Mouse (Mus musculus): Measurements from ENCODE around the gene Fndc10.
"Not testable (repeated sequence)": the region's sequence is repeated elsewhere in the genome, so short reads cannot be mapped to it uniquely, and the experiment has no call there.

Fndc10 gene

DNA sequence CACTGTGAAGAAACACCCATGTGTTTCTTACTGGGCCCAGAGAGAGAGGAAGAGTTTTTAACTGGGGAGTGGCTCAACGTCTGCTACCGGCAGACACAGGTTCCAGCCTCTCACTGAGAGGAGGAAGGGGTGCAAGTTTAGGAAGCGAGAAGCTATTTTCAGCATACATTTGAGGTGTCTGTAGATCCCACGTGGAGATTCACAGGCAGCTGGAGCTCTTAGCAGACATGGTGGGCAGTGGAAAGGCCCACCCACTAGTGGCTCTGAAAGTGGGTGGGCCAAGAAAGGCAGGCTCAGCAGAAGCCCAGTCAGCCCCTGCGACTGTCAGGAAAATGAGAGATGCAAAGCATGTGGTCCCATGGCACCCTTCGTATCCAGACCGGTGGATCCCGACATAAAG is 44.1 kb downstream of the Fndc10 start:
- no peak for DNase-seq

DNA sequence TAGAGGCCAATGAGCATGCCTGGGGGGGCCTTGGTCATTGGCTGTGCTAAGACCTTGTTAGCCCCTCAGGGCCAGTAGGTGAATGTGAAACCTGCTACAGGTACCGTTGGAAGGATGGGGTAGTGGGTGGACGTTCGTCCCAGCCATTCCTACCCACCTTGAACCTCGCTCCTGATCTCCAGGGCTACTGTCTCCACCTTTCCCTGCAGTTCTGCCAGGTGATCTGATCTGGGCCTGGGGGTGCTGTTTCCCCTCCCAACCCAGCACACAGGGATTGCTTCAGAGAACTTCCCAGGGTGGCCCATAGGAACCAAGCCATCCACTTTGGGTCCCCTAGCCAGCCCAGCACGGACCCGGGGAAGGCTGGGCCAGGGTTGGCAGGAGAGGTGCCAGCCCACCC is 45.0 kb downstream of the Fndc10 start:
- no peak for DNase-seq

DNA sequence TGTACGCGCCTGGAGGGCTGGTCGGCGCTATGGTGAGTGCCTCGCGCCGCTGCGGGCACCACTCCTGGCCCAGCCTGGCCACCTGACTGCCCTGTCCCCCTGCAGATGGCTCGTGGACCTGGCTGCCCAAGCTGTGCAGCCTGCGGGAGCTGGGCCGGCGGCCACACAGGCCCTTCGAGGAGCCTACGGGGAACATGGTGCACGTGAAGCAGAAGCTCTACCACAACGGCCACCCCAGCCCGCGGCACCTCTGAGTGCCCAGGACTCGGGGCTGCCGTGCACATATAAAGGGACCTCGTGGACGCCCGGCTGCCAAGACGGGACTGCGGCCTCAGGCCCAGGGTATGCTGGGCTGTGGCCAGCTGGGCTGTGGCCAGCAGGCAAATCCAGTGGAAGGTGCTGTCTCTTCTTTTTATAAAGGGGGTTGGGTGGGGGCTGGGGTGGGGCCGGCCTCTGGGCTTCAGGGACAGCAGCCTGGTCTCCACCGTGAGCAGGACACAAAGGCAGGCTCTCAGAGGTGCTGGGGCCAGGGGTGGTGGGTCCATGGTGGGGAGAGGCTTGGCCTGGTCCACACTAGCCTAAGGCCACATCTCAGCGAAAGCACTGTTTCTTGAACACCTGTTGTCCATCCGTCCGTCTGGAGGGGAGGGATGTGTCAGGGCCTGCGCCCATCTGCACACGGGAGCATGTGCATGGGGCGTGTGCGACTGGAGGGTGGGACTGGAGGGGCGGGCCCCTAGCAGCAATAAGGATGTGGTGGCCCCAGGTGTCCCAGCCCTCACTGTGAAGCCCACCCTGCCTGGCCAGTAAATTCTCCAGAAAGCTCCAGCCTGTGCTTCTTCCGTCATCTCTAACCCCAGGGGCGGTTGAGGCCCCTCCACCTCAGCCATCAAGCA is 45.8 kb downstream of the Fndc10 start:
- no peak for DNase-seq

DNA sequence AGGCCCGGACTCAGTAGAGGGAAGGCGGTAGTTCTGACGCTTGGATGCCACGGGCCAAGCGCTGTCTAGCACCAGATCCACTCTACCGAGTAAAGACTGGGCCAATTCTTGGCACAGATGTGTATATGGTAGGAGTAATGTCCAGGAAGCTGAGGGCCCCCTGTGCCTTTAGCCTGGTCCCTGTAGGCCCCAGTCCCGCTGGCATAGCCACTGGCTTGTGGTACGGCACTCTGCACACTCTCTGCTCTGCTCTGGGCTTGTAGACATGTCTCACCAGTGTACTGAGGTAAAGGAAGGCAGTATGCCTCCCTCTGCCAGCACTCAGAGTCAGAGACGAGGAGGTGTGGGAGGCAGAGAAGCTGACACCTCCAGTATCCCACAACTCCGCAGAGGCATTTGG is 46.5 kb downstream of the Fndc10 start:
- not testable (repeated sequence) for DNase-seq

DNA sequence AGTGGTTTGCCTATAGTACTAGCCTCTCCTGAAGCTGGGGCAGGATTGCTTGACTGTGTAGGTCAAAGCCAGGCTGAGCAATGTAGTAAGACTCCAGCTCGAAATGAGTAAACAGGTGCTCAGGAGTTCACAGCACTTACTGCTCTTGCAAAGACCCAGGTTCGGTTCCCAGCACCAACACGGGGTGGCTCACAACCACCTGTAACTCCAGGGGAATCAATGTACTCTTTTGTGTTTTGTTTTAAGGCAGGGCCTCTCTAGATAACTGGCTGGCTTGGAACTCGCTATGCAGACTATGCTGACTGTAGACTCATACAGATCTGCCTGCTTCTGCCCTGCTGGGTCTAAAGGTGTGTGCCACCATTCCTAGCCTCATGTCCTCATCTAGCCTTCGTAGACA is 48.5 kb downstream of the Fndc10 start:
- no peak for DNase-seq

DNA sequence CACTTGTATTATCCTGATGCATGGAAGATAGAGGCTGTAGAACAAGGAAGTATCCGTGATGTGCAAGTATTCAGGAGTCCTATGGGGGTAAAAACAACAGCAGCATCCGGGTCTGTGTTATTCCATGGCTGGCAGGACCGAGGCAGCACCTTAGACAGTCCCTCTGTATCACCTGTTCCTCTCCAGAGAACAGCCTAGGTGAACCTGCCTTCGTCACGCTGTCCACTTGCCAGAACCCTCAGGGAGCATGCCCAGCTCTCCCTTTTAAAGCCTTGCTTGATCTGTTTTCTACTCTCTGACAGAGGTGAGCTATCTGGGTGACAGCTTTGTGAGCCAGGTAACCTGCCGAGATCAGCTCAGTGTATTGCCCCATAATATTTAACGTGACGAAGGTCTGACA is 50.3 kb downstream of the Fndc10 start:
- no peak for DNase-seq

DNA sequence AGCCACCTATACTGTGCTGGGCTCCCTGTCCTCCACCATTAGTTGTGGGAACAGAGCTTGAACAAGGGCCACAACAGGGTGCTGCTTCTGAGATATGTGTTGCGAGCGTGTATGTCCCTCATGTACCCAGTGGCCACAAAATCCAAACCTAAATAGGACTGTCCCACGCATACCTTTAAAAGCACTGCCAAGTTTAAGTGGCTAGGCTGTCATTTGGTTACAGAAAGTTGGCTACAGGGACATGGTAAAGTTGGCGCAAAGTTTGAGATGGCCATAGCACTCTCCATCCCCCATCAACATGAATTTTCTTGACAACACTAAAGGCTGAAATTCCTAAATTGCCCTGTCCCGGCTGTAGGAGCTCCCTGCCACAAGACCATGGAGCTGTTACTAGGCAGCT is 51.0 kb downstream of the Fndc10 start:
- DNase-seq: no peak
